8 mouse cellular contexts compared by ENCODE assay signal in the genomic region with DNA sequence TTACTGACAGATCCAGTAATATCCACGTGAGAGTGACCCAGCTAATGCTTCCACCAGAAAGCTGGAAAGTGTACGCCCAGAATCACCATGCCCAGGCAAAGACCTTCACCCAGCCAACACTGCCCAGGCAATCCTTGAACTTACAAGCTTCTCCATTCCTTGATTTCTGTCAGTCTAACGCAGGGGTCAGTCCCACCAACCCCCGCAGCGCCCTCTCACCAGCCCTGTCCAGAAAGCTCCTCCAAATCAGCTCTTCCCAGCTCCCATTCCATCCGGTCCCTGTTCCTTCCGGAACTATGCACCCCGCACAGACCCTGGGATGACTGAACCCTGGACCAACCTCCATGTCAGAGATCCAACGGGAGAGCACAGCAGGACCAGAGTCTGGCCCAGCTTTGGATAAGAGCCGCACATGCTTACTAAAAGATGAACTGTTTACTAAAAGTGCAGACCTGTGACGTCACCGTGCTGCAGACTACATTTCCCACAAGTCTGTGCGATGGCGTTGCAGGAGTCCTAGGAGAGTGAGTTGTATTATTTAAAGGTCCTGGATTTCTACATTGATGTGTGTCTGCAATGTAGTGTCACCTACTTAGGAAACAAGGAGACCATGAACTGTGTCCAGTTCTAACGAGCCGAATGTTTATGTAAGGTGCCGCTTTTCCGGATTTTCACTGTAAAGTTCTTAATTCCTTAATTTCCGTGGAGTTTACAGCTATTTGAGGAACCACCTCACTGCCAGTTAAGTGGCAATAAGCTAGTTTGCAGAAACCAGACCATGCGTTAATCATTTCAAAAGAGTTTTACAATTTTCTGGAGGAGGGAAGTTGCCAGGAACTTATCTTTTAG. TPM values are rescaled to one million over a fixed set of nuclear protein-coding genes. Genes with fewer than 3 reads are reported as not detected.
DNase-seq lines count a peak whose midpoint lies in the region; ATAC-seq and TF ChIP-seq lines count a peak whose summit lies in the region.

Gene Zfp874a, minus strand, starts transcription at position 453 of the 849 bp plus-strand sequence.

- H3K9me3 ChIP-seq in hindbrain, embryonic 10.5 days: no peaks in the 10 kb centered on the region
- H3K9me3 ChIP-seq in lung, postnatal 0 days (ENCODE audit: low read length): no peaks in the 10 kb centered on the region

- peaks cover 6% of the 10 kb centered on the region for H3K4me1 ChIP-seq in hindbrain, embryonic 10.5 days (replicated peaks)
- no peaks in the 10 kb centered on the region for H3K4me1 ChIP-seq in lung, postnatal 0 days (ENCODE audit: insufficient read depth, low read depth, low read length)

- peak within 1 kb of the TSS; percentile 60 for H3K4me2 ChIP-seq in lung, postnatal 0 days (replicated peaks; ENCODE audit: low read depth, low read length)

- H3K27ac ChIP-seq in hindbrain, embryonic 10.5 days: peak within 1 kb of the TSS; percentile 79
- peak within 1 kb of the TSS; percentile 68 for H3K27ac ChIP-seq in lung, postnatal 0 days (ENCODE audit: low read length)

- H3K4me3 ChIP-seq in hindbrain, embryonic 10.5 days: peak within 1 kb of the TSS; percentile 62
- H3K4me3 ChIP-seq in lung, postnatal 0 days (ENCODE audit: low read depth, low read length): peak within 1 kb of the TSS; percentile 53

- no peak for TF ChIP-seq CTCF in lung, postnatal 0 days (IDR thresholded peaks at IDR 0.05)

- WGBS in hindbrain, embryonic 10.5 days: 2% methylated on average over 20 of the region's 20 CpGs
- under 1% methylated on average over 20 of the region's 20 CpGs for WGBS in lung, postnatal 0 days

- peak; percentile 100 for ATAC-seq in frontal cortex, adult (ENCODE audit: low TSS enrichment)
- peak; percentile 98 for ATAC-seq in lung, postnatal 0 days

- peak within 1 kb of the TSS; percentile 30 for H3K9ac ChIP-seq in lung, postnatal 0 days (replicated peaks; ENCODE audit: low read depth)

- no peaks in the 10 kb centered on the region for H3K27me3 ChIP-seq in hindbrain, embryonic 10.5 days (ENCODE audit: insufficient read depth, poor library complexity, severe bottlenecking)
- H3K27me3 ChIP-seq in lung, postnatal 0 days (replicated peaks; ENCODE audit: insufficient read depth, low read length): no peaks in the 10 kb centered on the region

- peak; percentile 83 for DNase-seq in MEL-GATA-1-ER (ENCODE audit: extremely low read depth, low read depth)
- peak; percentile 96 for DNase-seq in cerebellum, adult 9-10 months
- DNase-seq in hindbrain, embryonic 10.5 days (ENCODE audit: low spot score): peak; percentile 78
- DNase-seq in layer of hippocampus, adult 9-11 months: peak; percentile 94
- DNase-seq in lung, postnatal 0 days (ENCODE audit: low spot score): peak; percentile 96
- DNase-seq in ovary, postnatal 14 days (ENCODE audit: low spot score): peak; percentile 75
- DNase-seq in thymus, postnatal 14 days: peak; percentile 91

- TF ChIP-seq EP300 in lung, postnatal 0 days (IDR thresholded peaks at IDR 0.05): peak; percentile 41

- H3K36me3 ChIP-seq in hindbrain, embryonic 10.5 days: peaks cover 12% of the 10 kb centered on the region; the same call in 1 of the 2 replicates
- peaks cover 9% of the 10 kb centered on the region for H3K36me3 ChIP-seq in lung, postnatal 0 days (ENCODE audit: insufficient read depth, low read length)

RNA-seq across cellular contexts. Expression of gene Zfp874a, which starts in this region (rescaled TPM):
- polyA plus RNA-seq in hindbrain, embryonic 10.5 days (2016; fragmentation: Nextera tagmentation; extraction: Ambion mirVana): 5.7 and 7.2 TPM in 2 replicates
- polyA plus RNA-seq in lung, postnatal 0 days (2015; fragmentation: Nextera tagmentation; extraction: Ambion mirVana): 7.9 and 8.8 TPM in 2 replicates

Comparison
In these comparisons a context has a peak if more than half of its experiments do, and no peak if none do; other contexts are left out.
1. Peak in every context shown above with its lines: DNase-seq, ATAC-seq, H3K4me3 ChIP-seq and H3K27ac ChIP-seq.